ENCODE assay signal across 8 mouse cellular contexts in genomic region chr13:114987161-114987560, GRCm38 (mm10). TPM values are rescaled to one million over a fixed set of nuclear protein-coding genes. Genes with fewer than 3 reads are reported as not detected.
DNase-seq lines count a peak whose midpoint lies in the region; ATAC-seq and TF ChIP-seq lines count a peak whose summit lies in the region.

No protein-coding gene starts in this region.

- ATAC-seq in liver, embryonic 11.5 days (replicated peaks; ENCODE audit: low FRiP score) = 0 out of 2 replicates have a peak, but pooled peaks have one; percentile 4
- ATAC-seq in liver, embryonic 12.5 days = no peak
- ATAC-seq in forebrain, postnatal 0 days = no peak

- intact Hi-C loops in heart, postnatal 14 days (cut with DNase I) = no loop called here

- no peaks in the 10 kb centered on the region for H3K27me3 ChIP-seq in liver, embryonic 11.5 days (replicated peaks; ENCODE audit: control insufficient read depth, insufficient read depth, low read length)
- no peaks in the 10 kb centered on the region for H3K27me3 ChIP-seq in liver, embryonic 12.5 days (replicated peaks)
- no peaks in the 10 kb centered on the region for H3K27me3 ChIP-seq in forebrain, postnatal 0 days (ENCODE audit: insufficient read depth, low read length)
- no peaks in the 10 kb centered on the region for H3K27me3 ChIP-seq in hindbrain, embryonic 10.5 days (ENCODE audit: insufficient read depth, poor library complexity, severe bottlenecking)

- H3K4me2 ChIP-seq in liver, embryonic 11.5 days = no peak overlapping the region
- H3K4me2 ChIP-seq in liver, embryonic 12.5 days = no peak overlapping the region
- H3K4me2 ChIP-seq in forebrain, postnatal 0 days (ENCODE audit: low read depth) = no peak overlapping the region

- TF ChIP-seq CTCF in forebrain, postnatal 0 days (IDR thresholded peaks at IDR 0.05; ENCODE audit: low read depth) = no peak; the same call in 1 of the 2 replicates

- H3K4me1 ChIP-seq in liver, embryonic 11.5 days (replicated peaks; ENCODE audit: control insufficient read depth, insufficient read depth, low read length) = no peaks in the 10 kb centered on the region
- no peaks in the 10 kb centered on the region for H3K4me1 ChIP-seq in liver, embryonic 12.5 days
- no peaks in the 10 kb centered on the region for H3K4me1 ChIP-seq in forebrain, postnatal 0 days (ENCODE audit: insufficient read depth)
- peaks cover 2% of the 10 kb centered on the region for H3K4me1 ChIP-seq in hindbrain, embryonic 10.5 days (replicated peaks)

- H3K27ac ChIP-seq in liver, embryonic 11.5 days (ENCODE audit: low read depth, low read length) = no peak overlapping the region
- H3K27ac ChIP-seq in liver, embryonic 12.5 days = no peak overlapping the region
- no peak overlapping the region for H3K27ac ChIP-seq in forebrain, postnatal 0 days (ENCODE audit: low read depth, low read length)
- no peak overlapping the region for H3K27ac ChIP-seq in hindbrain, embryonic 10.5 days

- no peak overlapping the region for H3K4me3 ChIP-seq in liver, embryonic 11.5 days (ENCODE audit: low read depth, low read length)
- H3K4me3 ChIP-seq in liver, embryonic 12.5 days = no peak overlapping the region
- no peak overlapping the region for H3K4me3 ChIP-seq in forebrain, postnatal 0 days (ENCODE audit: low read depth, low read length)
- H3K4me3 ChIP-seq in hindbrain, embryonic 10.5 days = no peak overlapping the region

- DNase-seq in liver, embryonic 11.5 days (ENCODE audit: low spot score) = no peak
- peak; percentile 36 for DNase-seq in ZHBTc4 (ENCODE audit: low read depth, low spot score)
- DNase-seq in heart, postnatal 14 days = peak; percentile 53 to 78
- DNase-seq in lung, postnatal 10 days = peak; percentile 88
- DNase-seq in forebrain, postnatal 0 days = no peak
- no peak for DNase-seq in hindbrain, embryonic 10.5 days (ENCODE audit: low spot score)
- no peak for DNase-seq in cerebellum, adult 18-20 months

- no peaks in the 10 kb centered on the region for H3K36me3 ChIP-seq in liver, embryonic 11.5 days (ENCODE audit: control insufficient read depth, insufficient read depth, low read length)
- no peaks in the 10 kb centered on the region for H3K36me3 ChIP-seq in liver, embryonic 12.5 days
- H3K36me3 ChIP-seq in forebrain, postnatal 0 days (ENCODE audit: insufficient read depth) = no peaks in the 10 kb centered on the region
- no peaks in the 10 kb centered on the region for H3K36me3 ChIP-seq in hindbrain, embryonic 10.5 days

- no peak overlapping the region for H3K9ac ChIP-seq in liver, embryonic 11.5 days (ENCODE audit: low read depth, low read length)
- no peak overlapping the region for H3K9ac ChIP-seq in liver, embryonic 12.5 days
- no peak overlapping the region for H3K9ac ChIP-seq in forebrain, postnatal 0 days

- H3K9me3 ChIP-seq in liver, embryonic 11.5 days (ENCODE audit: control insufficient read depth, low read length) = no peaks in the 10 kb centered on the region
- no peaks in the 10 kb centered on the region for H3K9me3 ChIP-seq in liver, embryonic 12.5 days (replicated peaks)
- H3K9me3 ChIP-seq in forebrain, postnatal 0 days (ENCODE audit: low read length) = no peaks in the 10 kb centered on the region
- H3K9me3 ChIP-seq in hindbrain, embryonic 10.5 days = no peaks in the 10 kb centered on the region

- WGBS in liver, embryonic 11.5 days = 59% methylated on average over 2 of the region's 2 CpGs
- WGBS in liver, embryonic 12.5 days (ENCODE audit: insufficient replicate concordance) = 46% methylated on average over 2 of the region's 2 CpGs
- WGBS in forebrain, postnatal 0 days = 73% methylated on average over 2 of the region's 2 CpGs
- 63% methylated on average over 2 of the region's 2 CpGs for WGBS in hindbrain, embryonic 10.5 days

RNA-seq across cellular contexts. Expression of gene Itga2, which starts 55.3 kb away (rescaled TPM):
- 1.3 TPM in 2 replicates for polyA plus RNA-seq in liver, embryonic 11.5 days (2014; fragmentation: Nextera tagmentation; extraction: Ambion mirVana)
- 0.96 and 2.2 TPM in 2 replicates for polyA plus RNA-seq in liver, embryonic 12.5 days (2016; fragmentation: Nextera tagmentation; extraction: Ambion mirVana)
- total RNA-seq in heart, postnatal 14 days (2021) = 1 to 10 TPM; 1.5 to 2.4 TPM
- 0.77 and 0.86 TPM in 2 replicates for total RNA-seq in forebrain, postnatal 0 days (2014; rRNA removed)
- polyA plus RNA-seq in forebrain, postnatal 0 days (2015; fragmentation: Nextera tagmentation; extraction: Ambion mirVana) = 0.36 and 0.63 TPM in 2 replicates
- 0.78 and 1.3 TPM in 2 replicates for polyA plus RNA-seq in hindbrain, embryonic 10.5 days (2016; fragmentation: Nextera tagmentation; extraction: Ambion mirVana)

Comparison
In these comparisons a context has a peak if more than half of its experiments do, and no peak if none do; other contexts are left out.
1. DNase-seq: peak in ZHBTc4 (single experiment), heart, postnatal 14 days (2 of 2) and lung, postnatal 10 days (single experiment); none in liver, embryonic 11.5 days (single experiment), forebrain, postnatal 0 days (single experiment), hindbrain, embryonic 10.5 days (single experiment) and cerebellum, adult 18-20 months (0 of 2).